Mouse (Mus musculus): ENCODE measurements around the gene Zkscan5.

GRCm38 (mm10) chr5:145212216-145212615, 7.9 kb downstream of the Zkscan5 start:
- no peak for TF ChIP-seq POLR2A (IDR thresholded peaks at IDR 0.05; ENCODE audit: low read depth, low read length)
- TF ChIP-seq CTCF (IDR thresholded peaks at IDR 0.05; ENCODE audit: extremely low read depth, insufficient read depth, insufficient read length, insufficient replicate concordance) = no peak

Measured in spleen, adult 2 months (tissue).